Mouse (Mus musculus) cerebellum, adult 11 months (tissue): ENCODE measurements around the gene Clic1.
"Not testable (repeated sequence)": the region's sequence is repeated elsewhere in the genome, so short reads cannot be mapped to it uniquely, and the experiment has no call there.

Experiments
- DNase-seq: peaks from one replicate; pipeline ENCODE4 v3.0.0; 2022

Gene Clic1

GRCm38 (mm10) chr17:35049561-35050016 is at the start of gene Clic1:
Gene Clic1, plus strand, starts transcription at chr17:35049966.
- no peak for DNase-seq

DNA sequence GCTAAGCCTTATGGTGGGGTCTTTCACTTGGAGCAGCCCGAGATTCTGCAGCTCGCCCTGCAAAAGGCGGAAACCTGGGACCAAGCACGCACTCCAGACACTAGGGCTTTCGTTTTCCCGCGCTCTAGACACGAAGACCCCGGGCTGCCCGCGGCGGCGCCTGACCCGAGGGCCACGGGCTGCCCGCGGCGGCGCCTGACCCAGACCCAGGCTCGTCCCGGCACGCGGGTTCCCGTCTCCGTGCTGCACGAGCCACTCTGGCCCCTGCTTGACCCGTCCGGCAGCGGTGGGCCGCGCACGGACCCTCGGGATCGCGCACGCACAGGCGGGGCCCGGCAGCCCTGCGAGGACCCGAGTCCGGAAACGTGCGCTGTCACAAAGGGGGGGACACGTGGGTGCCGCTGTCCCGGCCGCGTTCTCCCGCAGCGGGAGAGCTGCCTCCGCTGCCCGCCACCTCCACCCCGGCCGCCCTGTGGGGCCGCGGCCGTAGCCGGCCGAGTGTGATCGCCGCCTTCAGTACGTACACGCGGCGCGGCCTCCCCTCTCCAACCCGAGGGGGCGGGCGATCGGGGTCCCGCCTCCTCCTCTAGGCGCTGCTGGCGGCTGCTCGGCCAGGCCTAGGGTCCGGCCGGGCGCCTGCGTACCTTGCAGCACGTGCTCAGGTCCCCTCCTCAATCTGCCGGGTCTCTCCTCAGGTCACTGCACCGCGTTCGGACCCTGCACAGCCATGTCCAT is 48.9 kb upstream of the Clic1 start, which contains the start of gene Vars:
Gene Vars, plus strand, starts transcription at position 271 of the 735 bp plus-strand sequence.
- DNase-seq, result peak; percentile 78

GRCm38 (mm10) chr17:35001452-35002152 is 48.2 kb upstream of the Clic1 start:
- DNase-seq, result no peak

- DNase-seq, result no peak
Observed at GRCm38 (mm10) chr17:35002153-35002865, 47.5 kb upstream of the Clic1 start.

DNA sequence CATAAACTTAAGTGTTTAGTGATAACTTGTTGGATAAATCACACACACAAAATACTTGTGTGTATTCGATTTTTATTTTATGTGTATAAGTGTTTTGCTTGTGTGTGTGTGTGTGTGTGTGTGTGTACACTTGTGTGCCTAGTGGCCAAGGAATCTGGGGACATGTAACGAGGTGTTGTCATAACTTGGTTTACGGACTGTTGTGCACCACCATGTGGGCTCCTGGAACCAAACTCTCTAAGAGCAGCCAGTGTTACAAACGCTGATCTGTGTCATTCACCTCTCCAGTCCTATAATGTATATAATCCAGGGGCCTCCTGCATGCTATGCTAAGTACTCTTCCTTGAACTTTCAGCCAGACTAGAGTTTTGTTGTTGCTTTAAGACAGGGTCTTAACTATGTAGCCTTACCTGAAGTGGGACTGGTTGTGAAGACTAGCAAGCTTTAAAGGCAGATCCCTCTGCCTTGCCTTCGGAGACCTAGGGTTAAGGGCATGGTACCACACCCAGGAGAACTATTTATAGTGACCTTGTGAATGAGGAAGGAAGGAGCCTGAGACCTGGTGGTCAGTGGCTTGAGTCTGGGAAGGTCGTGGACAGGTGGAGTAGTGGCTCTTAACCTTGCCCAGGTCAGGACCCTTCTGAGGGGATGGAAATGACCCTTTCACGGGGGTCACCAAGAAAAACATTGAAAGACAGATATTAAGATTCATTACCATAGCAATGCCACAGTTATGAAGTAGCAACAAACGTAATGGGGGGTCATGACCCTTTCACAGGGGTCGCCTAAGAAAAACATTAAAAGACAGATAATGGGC is 46.5 kb upstream of the Clic1 start:
- DNase-seq, result no peak

GRCm38 (mm10) chr17:35004075-35004717 is 45.6 kb upstream of the Clic1 start:
- DNase-seq, result no peak

- no peak for DNase-seq
Observed at GRCm38 (mm10) chr17:35005158-35005557, 44.6 kb upstream of the Clic1 start.

DNA sequence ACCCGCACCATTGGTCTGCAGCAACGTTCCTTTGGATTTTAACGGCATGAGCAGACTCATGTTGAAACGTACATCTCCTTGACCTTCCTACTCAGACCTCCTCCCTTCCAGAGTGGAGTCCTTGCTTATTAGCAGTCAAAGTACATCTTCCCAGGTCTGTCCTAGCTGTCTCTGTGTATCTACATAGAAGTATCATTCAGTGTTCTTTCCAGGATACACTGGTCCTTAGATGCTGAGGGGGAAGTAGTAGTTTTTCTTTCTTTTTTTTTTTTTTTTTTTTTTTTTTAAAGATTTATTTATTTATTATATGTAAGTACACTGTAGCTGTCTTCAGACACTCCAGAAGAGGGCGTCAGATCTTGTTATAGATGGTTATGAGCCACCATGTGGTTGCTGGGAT is 43.9 kb upstream of the Clic1 start:
- DNase-seq, result not testable (repeated sequence)

DNA sequence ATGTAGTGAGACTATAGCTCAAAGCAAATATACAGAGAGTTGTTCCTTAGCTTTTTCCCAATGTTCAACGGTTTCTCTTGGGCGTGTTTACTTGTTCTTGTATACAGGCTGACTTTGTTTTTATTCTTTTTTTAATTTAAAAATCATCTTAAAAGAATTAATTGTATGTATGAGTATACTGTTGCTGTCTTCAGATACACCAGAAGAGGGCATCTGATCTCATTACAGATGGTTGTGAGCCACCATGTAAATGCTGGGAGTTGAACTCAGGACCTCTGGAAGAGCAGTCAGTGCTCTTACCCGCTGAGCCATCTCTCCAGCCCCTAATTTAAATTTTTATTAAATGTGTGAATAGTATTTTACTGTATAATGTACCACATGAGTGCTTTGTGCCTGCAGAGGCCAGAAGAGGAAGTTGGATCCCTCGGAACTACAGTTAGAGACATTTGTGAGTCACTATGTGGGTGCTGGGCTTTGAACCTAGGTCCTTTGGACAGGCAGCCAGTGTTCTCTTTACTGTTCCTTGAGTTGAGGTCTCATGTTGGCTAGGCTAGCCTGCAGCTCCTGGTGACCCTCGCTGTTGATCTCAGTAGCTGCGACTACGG is 42.3 kb upstream of the Clic1 start:
- no peak for DNase-seq

DNA sequence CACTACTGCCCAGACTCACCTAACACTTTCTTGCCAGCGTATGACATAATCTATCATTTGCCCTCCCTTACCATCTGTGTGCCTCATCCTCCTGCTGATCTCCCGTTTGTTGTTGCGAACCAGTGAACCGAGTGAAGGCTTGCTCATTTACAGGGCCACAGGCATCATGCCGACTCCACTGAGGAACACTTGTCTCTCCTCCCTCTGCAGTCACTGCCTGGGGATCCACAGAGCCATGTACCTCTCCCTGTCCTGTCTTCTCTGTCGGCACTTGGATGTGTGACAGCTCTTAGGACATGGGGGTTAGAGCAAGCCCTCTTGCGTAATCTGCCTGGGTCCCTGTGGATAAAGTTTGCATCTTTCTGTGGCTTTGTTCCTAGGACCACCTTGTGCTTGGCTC is 40.2 kb upstream of the Clic1 start:
- DNase-seq, result peak; percentile 72

GRCm38 (mm10) chr17:35011440-35011839 is 38.3 kb upstream of the Clic1 start:
- DNase-seq, result no peak

DNA sequence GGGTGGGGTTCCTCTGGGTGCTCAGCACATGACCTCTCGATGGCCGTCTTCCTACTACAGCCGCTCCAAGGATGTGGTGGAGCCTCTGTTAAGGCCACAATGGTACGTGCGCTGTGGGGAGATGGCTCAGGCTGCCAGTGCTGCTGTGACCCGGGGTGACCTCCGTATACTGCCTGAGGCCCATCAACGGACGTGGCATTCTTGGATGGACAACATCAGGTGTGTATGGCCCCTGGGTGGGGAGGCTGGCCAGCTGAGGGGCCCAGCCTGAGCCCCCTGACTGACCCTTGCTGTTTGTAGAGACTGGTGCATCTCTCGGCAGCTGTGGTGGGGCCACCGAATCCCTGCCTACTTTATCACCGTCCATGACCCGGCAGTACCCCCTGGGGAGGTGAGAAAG is 37.3 kb upstream of the Clic1 start:
- peak; percentile 21 for DNase-seq

DNA sequence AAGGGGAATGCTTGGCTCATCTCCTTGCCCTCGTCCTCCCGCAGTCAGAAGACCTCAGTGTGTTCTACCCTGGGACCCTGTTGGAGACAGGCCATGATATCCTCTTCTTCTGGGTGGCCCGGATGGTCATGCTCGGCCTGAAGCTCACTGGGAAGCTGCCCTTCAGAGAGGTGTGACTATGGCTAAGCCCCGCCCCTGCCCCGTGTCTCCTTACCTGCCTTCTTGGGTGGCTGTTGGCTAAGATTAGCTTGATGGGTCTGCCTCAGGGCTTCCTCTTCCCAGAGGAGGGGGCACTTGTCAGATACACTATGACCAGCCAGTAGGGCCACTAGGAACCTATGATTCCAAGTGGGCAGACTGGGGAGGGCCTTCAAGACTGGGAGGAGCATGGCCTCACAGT is 36.5 kb upstream of the Clic1 start:
- DNase-seq, result no peak

DNA sequence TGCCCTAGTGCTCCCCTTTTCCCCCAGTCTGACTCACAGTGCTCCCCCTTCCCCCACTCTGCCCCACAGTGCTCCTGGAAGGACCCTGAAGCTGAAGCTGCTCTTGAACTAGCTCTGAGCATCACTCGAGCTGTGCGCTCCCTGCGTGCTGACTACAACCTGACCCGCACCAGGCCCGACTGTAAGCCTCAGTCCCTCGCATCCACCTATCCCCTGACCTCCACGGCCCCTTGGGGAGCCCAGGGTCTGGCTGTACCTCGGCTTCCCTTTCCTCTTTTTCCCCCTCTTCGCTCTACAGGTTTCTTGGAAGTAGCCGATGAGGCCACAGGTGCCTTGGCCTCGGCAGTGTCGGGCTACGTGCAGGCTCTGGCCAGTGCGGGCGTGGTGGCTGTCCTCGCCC is 34.5 kb upstream of the Clic1 start:
- DNase-seq, result no peak

GRCm38 (mm10) chr17:35016376-35016775 is 33.4 kb upstream of the Clic1 start, which contains the start of gene Vwa7:
Gene Vwa7, plus strand, starts transcription at chr17:35016579.
- DNase-seq, result peak; percentile 80

- peak; percentile 32 for DNase-seq
Observed at GRCm38 (mm10) chr17:35016791-35017705, 32.7 kb upstream of the Clic1 start.

DNA sequence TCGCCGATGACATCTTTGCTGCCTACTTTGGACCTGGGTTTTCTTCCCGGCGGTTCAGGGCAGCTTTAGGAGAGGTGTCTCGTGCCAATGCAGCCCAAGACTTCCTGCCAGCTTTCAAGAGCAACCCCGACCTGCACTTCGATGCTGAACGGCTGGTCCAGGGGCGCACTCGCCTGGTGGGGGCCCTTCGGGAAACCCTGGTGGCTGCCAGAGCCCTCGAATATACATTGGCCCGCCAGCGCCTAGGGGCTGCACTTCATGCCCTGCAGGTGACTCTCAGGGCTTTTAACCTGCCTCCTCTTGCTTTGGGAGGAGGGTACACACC is 32.1 kb upstream of the Clic1 start:
- DNase-seq, result peak; percentile 22

GRCm38 (mm10) chr17:35018171-35018570 is 31.6 kb upstream of the Clic1 start:
- no peak for DNase-seq

- DNase-seq, result no peak
Observed at GRCm38 (mm10) chr17:35019894-35020293, 29.9 kb upstream of the Clic1 start.

DNA sequence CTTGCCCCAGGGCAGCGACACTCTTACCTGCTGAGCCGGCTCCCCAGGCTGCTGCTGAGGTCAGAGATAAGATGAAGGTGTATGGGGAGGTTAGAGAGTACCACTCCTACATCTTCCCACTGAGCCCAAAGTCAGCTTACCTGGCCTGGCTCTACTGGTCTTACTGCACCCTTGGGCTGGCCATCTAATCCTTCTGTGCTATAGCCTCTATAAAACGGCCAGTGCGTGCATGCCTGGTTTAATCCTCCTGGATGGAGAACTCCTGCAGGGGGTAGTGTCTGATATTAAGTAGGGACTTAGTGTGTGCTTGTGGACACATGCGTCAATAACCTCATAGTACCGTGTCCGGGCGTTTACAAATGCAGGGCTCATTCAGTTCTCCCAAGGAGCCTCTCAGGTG is 29.2 kb upstream of the Clic1 start:
- no peak for DNase-seq
